Mouse (Mus musculus): ENCODE results near the gene Hoxc5.

- TF ChIP-seq CTCF (IDR thresholded peaks at IDR 0.05; ENCODE audit: borderline replicate concordance, control insufficient read depth, extremely low read depth, insufficient read depth, low read length, poor library complexity) = no peak
- TF ChIP-seq POLR2A (IDR thresholded peaks at IDR 0.05; ENCODE audit: control insufficient read depth, extremely low read depth, insufficient read depth, low read length, poor library complexity) = no peak
Observed at GRCm38 (mm10) chr15:102996548-102996947, 29.3 kb downstream of the Hoxc5 start.
